Mouse (Mus musculus) liver, embryonic 16.5 days (tissue): ENCODE measurements around the gene Plcb4. TPM values are rescaled to one million over a fixed set of nuclear protein-coding genes. Genes with fewer than 3 reads are reported as not detected.

Experiments used
- ATAC-seq: fragments of 200-750 bp; cut with Nextera tagmentation; 2 replicates; pipeline ENCODE4 v1.8.0; 2017; ENCODE audit warnings: low read depth, mild to moderate bottlenecking, moderate number of reproducible peaks, moderate library complexity
- H3K27ac ChIP-seq: fragments of 300-500 bp; sonication (generic); 2 replicates; pipeline ENCODE4 v1.5.1; 2014; ENCODE audit warnings: mild to moderate bottlenecking, low read length
- H3K27me3 ChIP-seq: fragments of 300-500 bp; sonication (generic); 2 replicates; pipeline ENCODE4 v1.6.1; 2014; ENCODE audit warnings: low read depth, low read length, mixed read lengths; ENCODE audit not compliant: control insufficient read depth, insufficient read depth
- H3K36me3 ChIP-seq: fragments of 300-500 bp; sonication (generic); 2 replicates; pipeline ENCODE4 v1.6.1; 2014; ENCODE audit warnings: mild to moderate bottlenecking; ENCODE audit not compliant: control insufficient read depth, insufficient read depth
- H3K4me1 ChIP-seq: fragments of 300-500 bp; sonication (generic); 2 replicates; pipeline ENCODE4 v1.6.1; 2014; ENCODE audit warnings: low read depth, low read length, mixed read lengths; ENCODE audit not compliant: control insufficient read depth
- H3K4me2 ChIP-seq: fragments of 300-500 bp; sonication (generic); 2 replicates; pipeline ENCODE4 v1.6.1; 2014; ENCODE audit warnings: low read depth, low read length, mixed read lengths
- H3K4me3 ChIP-seq: fragments of 300-500 bp; sonication (generic); 2 replicates; pipeline ENCODE4 v1.5.1; 2014; ENCODE audit warnings: low read depth, mild to moderate bottlenecking, low read length
- H3K9ac ChIP-seq: fragments of 300-500 bp; sonication (generic); 2 replicates; pipeline ENCODE4 v1.6.1; 2014; ENCODE audit warnings: low read depth, low read length
- H3K9me3 ChIP-seq: fragments of 300-500 bp; sonication (generic); replicated peaks from 2 replicates; pipeline ENCODE4 v1.6.1; 2016; ENCODE audit warnings: low read length; ENCODE audit not compliant: control insufficient read depth
- WGBS: fragments of 180-500 bp; shearing (Covaris S2); extraction: QIAGEN DNeasy Blood & Tissue Kit; methylation state at CpG from one replicate; pipeline ENCODE4 v1.1.7; 2014; ENCODE audit not compliant: insufficient replicate concordance; 5-methylcytosine and 5-hydroxymethylcytosine counted together
- polyA plus RNA-seq: library from polyadenylated mRNA; unstranded; fragments of >200 nt; fragmentation: Nextera tagmentation; extraction: Ambion mirVana; gene quantifications from 2 replicates; pipeline ENCODE4 v1.2.1, GENCODE M21; 2015

Plcb4 gene
- polyA plus RNA-seq, 1 experiment from 2014 or later = 2.3 TPM

DNA sequence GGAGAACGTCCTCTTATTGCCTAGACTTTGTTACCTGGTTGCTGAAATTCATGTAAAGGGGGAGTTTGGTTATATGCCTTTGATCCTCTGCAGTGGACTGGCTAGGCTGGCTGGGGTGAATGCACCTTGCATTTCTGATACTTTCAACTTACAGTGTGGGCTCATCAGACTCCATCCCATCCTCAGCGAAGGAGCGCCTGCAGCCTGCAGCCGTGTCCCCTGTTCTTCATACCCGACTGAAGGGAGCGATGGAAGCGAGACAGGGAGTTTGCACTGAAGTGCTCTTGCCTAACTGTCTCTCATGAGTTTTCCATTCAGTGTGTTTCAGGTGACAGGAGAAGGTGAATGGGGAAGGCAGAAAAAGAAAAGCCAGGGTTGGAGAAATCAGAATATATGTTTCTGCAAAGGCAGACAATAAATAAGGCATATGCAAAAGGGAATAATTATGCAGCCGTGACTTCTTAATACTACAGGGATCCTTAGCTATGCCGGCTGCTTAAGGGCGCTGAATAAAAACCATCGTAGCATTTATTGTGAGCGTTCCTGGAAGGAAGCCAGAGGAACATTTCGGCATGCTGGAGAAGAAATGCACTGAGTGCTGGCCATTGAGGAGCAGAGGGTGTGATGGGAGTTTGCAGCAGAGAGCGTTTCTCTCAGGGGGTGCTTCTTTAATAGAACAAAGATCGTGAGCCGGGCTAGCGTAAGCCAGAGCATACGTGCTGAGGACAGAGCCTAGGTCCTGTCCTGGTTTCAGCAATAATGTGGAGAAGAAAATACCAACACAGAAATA is 338.7 kb downstream of the Plcb4 start:
- no peaks in the 10 kb centered on the region for H3K9me3 ChIP-seq
- H3K4me1 ChIP-seq = no peaks in the 10 kb centered on the region
- ATAC-seq = no peak
- H3K4me2 ChIP-seq = no peak overlapping the region
- H3K36me3 ChIP-seq = no peaks in the 10 kb centered on the region
- no peaks in the 10 kb centered on the region for H3K27me3 ChIP-seq
- WGBS = 77% methylated on average over 18 of the region's 18 CpGs
- no peak overlapping the region for H3K27ac ChIP-seq
- no peak overlapping the region for H3K9ac ChIP-seq
- H3K4me3 ChIP-seq = no peak overlapping the region

DNA sequence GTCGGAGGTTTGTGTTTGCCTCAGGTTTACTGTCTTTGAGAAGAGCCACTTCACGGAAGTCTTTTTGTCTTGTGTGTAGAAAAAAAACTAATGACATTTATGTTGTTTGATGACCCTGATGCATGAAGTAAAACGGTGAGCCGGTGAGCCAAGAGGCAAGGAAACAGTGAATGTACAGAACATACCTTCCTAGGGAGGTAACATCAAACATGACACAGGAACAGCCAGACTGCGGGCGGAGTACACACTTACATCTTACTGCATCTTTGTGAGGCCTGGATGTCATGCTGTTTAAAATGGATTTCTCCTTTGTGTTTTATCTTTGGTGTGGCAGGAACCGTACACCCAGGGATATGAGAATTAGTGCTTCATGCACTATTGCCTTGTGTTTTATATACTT is 340.1 kb downstream of the Plcb4 start:
- ATAC-seq = no peak
- no peaks in the 10 kb centered on the region for H3K36me3 ChIP-seq
- H3K4me2 ChIP-seq = no peak overlapping the region
- no peak overlapping the region for H3K9ac ChIP-seq
- H3K9me3 ChIP-seq = no peaks in the 10 kb centered on the region
- no peak overlapping the region for H3K4me3 ChIP-seq
- H3K27ac ChIP-seq = no peak overlapping the region
- no peaks in the 10 kb centered on the region for H3K27me3 ChIP-seq
- H3K4me1 ChIP-seq = no peaks in the 10 kb centered on the region
- WGBS = 72% methylated on average over 7 of the region's 7 CpGs

DNA sequence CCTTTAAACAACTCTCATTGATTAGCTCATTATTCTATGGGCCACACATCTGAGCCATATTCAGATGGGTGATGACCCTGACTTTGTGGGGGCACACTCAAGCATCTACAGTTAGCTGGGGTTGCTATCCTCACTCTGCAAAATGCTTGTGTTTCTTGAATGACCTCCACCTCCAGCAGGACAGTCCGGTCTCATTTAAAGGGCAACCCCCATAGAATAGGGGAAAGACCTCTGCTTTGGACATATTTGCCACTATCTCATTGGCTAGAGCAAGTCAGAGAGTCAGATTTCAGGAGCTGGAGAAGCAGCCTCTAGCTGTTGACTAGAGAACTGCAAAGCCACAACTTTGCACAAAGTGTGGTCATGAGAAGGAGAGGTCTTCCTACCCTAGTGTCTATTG is 340.6 kb downstream of the Plcb4 start:
- Histone ChIP-seq H3K27me3 (no peaks in the 10 kb centered on the region), H3K27ac (no peak overlapping the region), H3K9ac (no peak overlapping the region), H3K9me3 (no peaks in the 10 kb centered on the region), H3K4me2 (no peak overlapping the region), H3K4me3 (no peak overlapping the region), H3K4me1 (no peaks in the 10 kb centered on the region), H3K36me3 (no peaks in the 10 kb centered on the region)
- 70% methylated on average over 1 of the region's 1 CpGs for WGBS
- ATAC-seq = no peak

DNA sequence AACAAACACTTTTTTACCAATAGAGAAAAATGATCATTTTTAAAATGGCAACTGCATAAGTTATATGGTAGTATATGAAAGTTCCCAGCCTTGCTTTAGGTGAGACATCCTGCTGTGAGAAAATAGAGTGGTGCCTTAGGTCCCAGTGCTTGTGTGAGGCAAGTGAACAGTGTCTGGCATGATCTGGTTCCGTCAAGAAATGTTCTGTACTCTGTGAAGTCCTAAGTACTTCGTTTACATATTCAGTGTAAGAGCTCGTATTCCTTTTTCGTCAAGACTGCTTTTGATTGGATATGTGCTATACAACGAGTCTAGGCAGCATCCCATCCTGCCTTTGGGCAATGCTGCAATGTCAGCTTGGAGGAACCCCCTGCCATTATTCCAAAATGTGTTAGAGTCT is 342.1 kb downstream of the Plcb4 start:
- Histone ChIP-seq H3K36me3 (no peaks in the 10 kb centered on the region), H3K4me3 (no peak overlapping the region), H3K4me2 (no peak overlapping the region), H3K27ac (no peak overlapping the region), H3K9ac (no peak overlapping the region), H3K27me3 (no peaks in the 10 kb centered on the region), H3K9me3 (no peaks in the 10 kb centered on the region), H3K4me1 (no peaks in the 10 kb centered on the region)
- 64% methylated on average over 5 of the region's 5 CpGs for WGBS
- no peak for ATAC-seq

DNA sequence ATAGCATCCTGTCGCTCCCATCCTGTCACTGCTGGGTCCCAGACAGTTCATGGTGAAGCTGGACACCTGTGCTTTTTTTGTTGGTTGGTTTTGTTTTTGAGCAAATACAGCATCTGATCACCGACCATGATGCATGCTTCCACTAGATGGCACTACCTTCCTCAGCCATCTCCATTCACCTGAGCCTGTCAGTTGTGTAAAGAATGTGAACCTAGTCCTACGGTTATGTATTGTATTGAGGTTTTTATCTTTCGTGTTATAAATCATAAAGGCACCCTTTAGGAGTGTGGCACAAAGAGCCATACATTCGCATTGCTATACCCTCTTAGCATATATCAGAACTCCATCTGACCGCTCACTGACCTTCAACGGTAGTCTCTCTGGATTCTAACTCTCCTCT is 343.3 kb downstream of the Plcb4 start:
- 48% methylated on average over 7 of the region's 7 CpGs for WGBS
- Histone ChIP-seq H3K9me3 (no peaks in the 10 kb centered on the region), H3K4me2 (no peak overlapping the region), H3K4me1 (no peaks in the 10 kb centered on the region), H3K4me3 (no peak overlapping the region), H3K9ac (no peak overlapping the region), H3K36me3 (no peaks in the 10 kb centered on the region), H3K27ac (no peak overlapping the region), H3K27me3 (no peaks in the 10 kb centered on the region)
- no peak for ATAC-seq

DNA sequence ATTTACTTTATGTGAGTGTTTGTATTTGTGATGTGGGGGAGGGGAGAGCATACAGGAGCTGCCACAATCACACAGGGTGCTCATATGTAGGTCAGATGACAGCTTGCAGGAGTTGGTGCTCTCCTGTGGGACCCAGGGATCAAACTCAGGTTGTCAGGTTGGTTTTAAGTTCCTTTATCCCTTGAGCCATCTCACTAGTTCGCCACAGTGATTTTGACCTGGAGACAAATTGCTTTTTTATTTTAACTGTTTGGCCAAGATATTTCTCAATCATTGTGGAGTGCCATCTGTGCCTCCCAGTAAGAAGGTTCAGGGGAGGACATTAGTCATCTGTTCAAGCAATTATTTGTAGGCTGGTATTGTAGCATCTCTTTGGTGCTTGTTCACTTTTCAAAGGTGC is 345.0 kb downstream of the Plcb4 start:
- ATAC-seq = no peak
- Histone ChIP-seq H3K27ac (no peak overlapping the region), H3K27me3 (no peaks in the 10 kb centered on the region), H3K9me3 (no peaks in the 10 kb centered on the region), H3K4me1 (no peaks in the 10 kb centered on the region), H3K4me2 (no peak overlapping the region), H3K36me3 (no peaks in the 10 kb centered on the region), H3K4me3 (no peak overlapping the region), H3K9ac (no peak overlapping the region)
- WGBS = 56% methylated on average over 1 of the region's 1 CpGs

DNA sequence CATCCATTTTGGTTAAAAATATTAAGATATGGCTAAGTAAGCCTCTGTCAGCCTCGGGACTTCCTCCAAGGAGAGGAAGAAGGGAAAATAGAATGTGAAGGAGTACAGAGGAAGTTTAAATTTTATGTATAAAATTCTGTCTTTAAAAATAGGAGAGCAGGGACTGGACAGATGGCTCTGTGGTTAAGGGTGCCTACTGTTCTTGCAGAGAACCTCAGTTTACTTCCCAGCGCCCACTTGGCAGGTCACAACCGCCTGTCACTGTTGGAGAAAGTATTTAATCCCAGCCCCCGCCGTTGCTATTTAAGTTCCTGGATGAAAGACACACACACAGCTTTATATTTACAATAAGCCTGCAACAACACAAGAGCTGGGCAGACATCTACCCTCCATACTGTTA is 347.5 kb downstream of the Plcb4 start:
- H3K9ac ChIP-seq = no peak overlapping the region
- no peak overlapping the region for H3K27ac ChIP-seq
- H3K36me3 ChIP-seq = no peaks in the 10 kb centered on the region
- H3K4me1 ChIP-seq = no peaks in the 10 kb centered on the region
- 74% methylated on average over 5 of the region's 5 CpGs for WGBS
- H3K9me3 ChIP-seq = no peaks in the 10 kb centered on the region
- no peak for ATAC-seq
- H3K27me3 ChIP-seq = no peaks in the 10 kb centered on the region
- H3K4me2 ChIP-seq = no peak overlapping the region
- no peak overlapping the region for H3K4me3 ChIP-seq

DNA sequence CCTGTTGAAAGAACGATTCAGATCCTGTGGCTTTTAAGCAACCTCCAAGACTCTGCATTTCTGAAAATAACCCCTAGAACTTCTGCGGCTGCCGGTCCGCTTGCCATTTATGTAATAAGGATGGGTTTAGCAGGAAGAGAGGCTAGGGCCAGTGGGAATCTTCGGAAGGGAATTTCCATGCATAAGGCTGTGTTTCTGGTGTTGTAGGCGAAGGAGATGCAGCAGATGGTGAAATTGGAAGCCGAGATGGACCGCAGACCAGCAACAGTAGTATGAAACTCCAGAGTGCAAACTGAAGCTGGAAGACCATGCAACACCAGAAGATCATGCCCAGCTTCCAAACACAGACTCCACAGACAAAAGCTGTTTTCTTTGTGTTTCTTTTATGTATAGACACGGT is 353.9 kb downstream of the Plcb4 start:
- H3K9me3 ChIP-seq = no peaks in the 10 kb centered on the region
- no peak overlapping the region for H3K4me2 ChIP-seq
- whole genome bisulfite sequencing = 78% methylated on average over 9 of the region's 9 CpGs
- H3K4me1 ChIP-seq = no peaks in the 10 kb centered on the region
- H3K36me3 ChIP-seq = no peaks in the 10 kb centered on the region
- no peak overlapping the region for H3K27ac ChIP-seq
- H3K27me3 ChIP-seq = no peaks in the 10 kb centered on the region
- ATAC-seq = no peak
- H3K4me3 ChIP-seq = no peak overlapping the region
- H3K9ac ChIP-seq = no peak overlapping the region

DNA sequence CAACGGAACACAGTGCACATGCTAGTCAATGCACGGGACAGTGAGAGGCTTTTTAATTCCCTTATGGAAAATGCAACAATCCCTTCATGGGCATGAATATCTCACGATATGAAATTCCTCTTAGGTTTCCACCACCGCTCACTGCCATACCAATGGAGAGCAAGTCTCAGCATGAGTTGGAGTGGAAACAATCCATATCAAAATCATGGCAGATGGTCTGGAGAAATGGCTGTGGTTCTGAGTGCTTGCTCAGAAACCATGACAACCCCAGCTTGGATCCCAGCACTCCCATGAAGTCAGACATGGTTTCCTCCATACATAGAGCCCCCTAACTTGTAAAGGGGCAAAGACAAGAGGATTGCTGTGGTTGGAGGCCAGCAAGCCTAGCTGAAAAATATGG is 389.7 kb downstream of the Plcb4 start:
- no peak for ATAC-seq
- H3K36me3 ChIP-seq = no peaks in the 10 kb centered on the region
- H3K27ac ChIP-seq = no peak overlapping the region
- no peak overlapping the region for H3K4me3 ChIP-seq
- WGBS = 73% methylated on average over 4 of the region's 4 CpGs
- no peak overlapping the region for H3K9ac ChIP-seq
- H3K4me1 ChIP-seq = no peaks in the 10 kb centered on the region
- H3K4me2 ChIP-seq = no peak overlapping the region
- H3K9me3 ChIP-seq = no peaks in the 10 kb centered on the region
- peaks cover 3% of the 10 kb centered on the region; the same call in 1 of the 2 replicates for H3K27me3 ChIP-seq
